Mouse (Mus musculus): Measurements from ENCODE around the gene Gm9508. TPM values are rescaled to one million over a fixed set of nuclear protein-coding genes. Genes with fewer than 3 reads are reported as not detected.

Gm9508 gene
- polyA plus RNA-seq (2017; shearing (Covaris generic)), result not detected

GRCm38 (mm10) chr10:77697133-77697532 is at the start of gene Gm9508:
Gene Gm9508 (minus strand): TSS chr10:77697233.

DNA sequence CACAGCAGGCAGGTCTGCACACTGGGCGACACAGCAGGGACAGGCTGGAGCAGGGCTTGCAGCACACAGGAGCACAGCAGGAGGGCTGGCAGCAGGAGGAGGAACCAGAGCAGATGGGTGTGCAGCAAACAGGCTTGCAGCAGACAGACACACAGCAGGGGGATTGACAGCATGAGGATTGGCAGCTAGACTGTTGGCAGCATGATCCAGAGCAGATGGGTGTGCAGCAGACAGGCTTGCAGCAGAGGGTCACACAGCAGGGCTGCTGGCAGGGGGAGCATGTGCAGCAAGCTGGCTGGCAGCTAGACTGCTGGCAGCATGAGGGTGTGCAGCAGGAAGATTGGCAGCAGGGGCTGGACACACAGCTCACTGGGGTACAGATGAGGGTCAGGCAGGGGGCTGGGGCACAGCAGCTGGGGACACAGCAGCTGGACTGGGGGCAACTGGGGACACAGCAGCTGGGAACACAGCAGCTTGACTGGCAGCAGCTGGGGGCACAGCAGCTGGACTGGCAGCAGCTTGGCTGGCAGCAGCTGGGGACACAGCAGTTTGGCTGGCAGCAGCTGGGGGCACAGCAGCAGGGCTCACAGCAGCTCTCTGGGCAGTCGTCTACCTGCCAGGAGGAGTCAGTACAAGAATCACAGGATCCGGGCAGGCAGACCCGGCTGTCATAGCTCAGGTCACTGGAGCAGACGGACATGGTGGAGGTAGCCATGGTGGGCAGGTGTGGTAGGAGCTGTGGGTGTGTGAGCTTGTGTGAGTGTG is 45.1 kb upstream of the Gm9508 start, which contains the start of gene Gm18596:
Gene Gm18596, minus strand, starts transcription at position 715 of the 765 bp plus-strand sequence.

DNA sequence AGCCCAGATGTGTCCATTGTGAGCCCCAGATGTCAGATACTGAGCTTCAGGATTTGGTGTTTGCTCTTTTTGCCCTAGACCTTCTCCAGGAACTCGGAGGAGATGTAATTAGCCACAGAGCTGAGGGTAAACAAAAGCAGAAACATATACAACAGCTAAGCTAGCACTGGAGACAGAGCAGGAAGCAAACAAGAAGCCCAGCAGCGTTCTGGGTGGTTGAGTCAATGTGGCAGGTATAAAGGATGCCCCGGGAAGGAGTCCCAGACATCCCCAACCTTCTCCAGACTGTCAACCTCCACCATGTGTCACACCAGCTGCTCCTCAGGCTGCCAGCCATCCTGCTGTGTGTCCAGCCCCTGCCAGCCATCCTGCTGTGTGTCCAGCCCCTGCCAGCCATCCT is 29.2 kb upstream of the Gm9508 start, which contains the start of gene Gm10100:
Gene Gm10100, plus strand, starts transcription at position 301 of the 400 bp plus-strand sequence.

DNA sequence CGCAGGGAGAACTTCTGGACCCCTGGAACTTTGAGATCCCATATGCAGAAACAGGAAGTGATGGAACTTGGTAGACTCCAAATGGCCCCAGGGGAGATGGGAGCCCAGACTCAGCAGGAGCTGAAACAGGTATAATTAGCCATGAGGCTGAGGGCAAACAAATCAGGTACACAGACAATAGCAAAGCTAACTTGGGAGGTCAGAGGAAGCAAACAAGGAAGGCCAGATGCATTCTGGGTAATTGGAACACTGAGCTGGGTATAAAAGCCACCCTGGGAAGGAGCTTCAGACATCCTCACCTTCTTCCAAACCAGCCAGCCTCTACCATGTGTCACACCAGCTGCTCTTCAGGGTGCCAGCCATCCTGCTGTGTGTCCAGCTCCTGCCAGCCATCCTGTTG is 23.3 kb upstream of the Gm9508 start, which contains the start of gene Krtap12-1:
Gene Krtap12-1, plus strand, starts transcription at position 301 of the 400 bp plus-strand sequence.

GRCm38 (mm10) chr10:77715507-77715906 is 18.5 kb upstream of the Gm9508 start, which contains the start of gene Gm10142:
Gene Gm10142 (plus strand): TSS chr10:77715807.

DNA sequence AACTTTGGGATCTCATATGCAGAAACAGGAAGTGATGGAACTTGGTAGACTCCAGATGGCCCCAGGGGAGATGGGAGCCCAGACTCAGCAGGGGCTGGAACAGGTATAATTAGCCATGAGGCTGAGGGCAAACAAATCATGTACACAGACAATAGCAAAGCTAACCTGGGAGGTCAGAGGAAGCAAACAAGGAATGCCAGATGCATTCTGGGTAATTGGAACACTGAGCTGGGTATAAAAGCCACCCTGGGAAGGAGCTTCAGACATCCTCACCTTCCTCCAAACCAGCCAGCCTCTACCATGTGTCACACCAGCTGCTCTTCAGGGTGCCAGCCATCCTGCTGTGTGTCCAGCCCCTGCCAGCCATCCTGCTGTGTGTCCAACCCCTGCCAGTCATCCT is 14.1 kb upstream of the Gm9508 start, which contains the start of gene Gm10024:
Gene Gm10024, plus strand, starts transcription at position 301 of the 400 bp plus-strand sequence.

GRCm38 (mm10) chr10:77706326-77706725 is 9.3 kb upstream of the Gm9508 start, which contains the start of gene Gm10272:
Gene Gm10272 (plus strand): TSS chr10:77706626.

DNA sequence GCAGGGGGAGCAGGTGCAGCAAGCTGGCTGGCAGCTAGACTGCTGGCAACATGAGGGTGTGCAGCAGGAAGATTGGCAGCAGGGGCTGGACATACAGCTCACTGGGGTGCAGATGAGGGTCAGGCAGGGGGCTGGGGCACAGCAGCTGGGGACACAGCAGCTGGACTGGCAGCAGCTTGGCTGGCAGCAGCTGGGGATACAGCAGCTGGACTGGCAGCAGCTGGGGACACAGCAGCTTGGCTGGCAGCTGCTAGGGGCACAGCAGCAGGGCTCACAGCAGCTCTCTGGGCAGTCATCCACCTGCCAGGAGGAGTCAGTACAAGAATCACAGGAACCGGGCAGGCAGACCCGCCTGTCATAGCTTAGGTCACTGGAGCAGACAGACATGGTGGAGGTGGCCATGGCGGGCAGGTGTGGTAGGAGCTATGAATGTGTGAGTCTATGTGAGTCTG is 6.7 kb downstream of the Gm9508 start, which contains the start of gene Gm19402:
Gene Gm19402, minus strand, starts transcription at position 402 of the 452 bp plus-strand sequence.

GRCm38 (mm10) chr10:77685895-77686664 is 11.0 kb downstream of the Gm9508 start, which contains the start of gene Tspear:
Gene Tspear (plus strand): TSS chr10:77686569.

Other genes starting within 250 kb of the Gm9508 start
- gene Fam207a, start 181.4 kb downstream of the Gm9508 start, polyA plus RNA-seq (2017; shearing (Covaris generic)), result 53.3 TPM
- 668 TPM for gene Itgb2, start 167.0 kb downstream of the Gm9508 start, polyA plus RNA-seq (2017; shearing (Covaris generic))
- gene Pttg1ip, start 115.5 kb downstream of the Gm9508 start, polyA plus RNA-seq (2017; shearing (Covaris generic)), result 130 TPM
- gene Sumo3, start 91.1 kb downstream of the Gm9508 start, polyA plus RNA-seq (2017; shearing (Covaris generic)), result 133 TPM
- gene Gm49325, start 91.0 kb downstream of the Gm9508 start, polyA plus RNA-seq (2017; shearing (Covaris generic)), result not detected
- gene Ube2g2, start 75.0 kb downstream of the Gm9508 start, polyA plus RNA-seq (2017; shearing (Covaris generic)), result 75.8 TPM
- gene Tspear, start 10.7 kb downstream of the Gm9508 start, polyA plus RNA-seq (2017; shearing (Covaris generic)), result 0.69 TPM
- not detected for gene Gm19402, start 6.5 kb downstream of the Gm9508 start, polyA plus RNA-seq (2017; shearing (Covaris generic))
- gene Gm10272, start 9.4 kb upstream of the Gm9508 start, polyA plus RNA-seq (2017; shearing (Covaris generic)), result not detected
- gene Gm10024, start 14.2 kb upstream of the Gm9508 start, polyA plus RNA-seq (2017; shearing (Covaris generic)), result not detected
- gene Gm10142, start 18.6 kb upstream of the Gm9508 start, polyA plus RNA-seq (2017; shearing (Covaris generic)), result not detected
- gene Krtap12-1, start 23.4 kb upstream of the Gm9508 start, polyA plus RNA-seq (2017; shearing (Covaris generic)), result not detected
- not detected for gene Gm10100, start 29.3 kb upstream of the Gm9508 start, polyA plus RNA-seq (2017; shearing (Covaris generic))
- gene Gm18596, start 45.4 kb upstream of the Gm9508 start, polyA plus RNA-seq (2017; shearing (Covaris generic)), result not detected
- not detected for gene Gm9736, start 54.1 kb upstream of the Gm9508 start, polyA plus RNA-seq (2017; shearing (Covaris generic))
- not detected for gene Gm3233, start 62.4 kb upstream of the Gm9508 start, polyA plus RNA-seq (2017; shearing (Covaris generic))
- not detected for gene Gm3238, start 74.1 kb upstream of the Gm9508 start, polyA plus RNA-seq (2017; shearing (Covaris generic))
- gene Gm7138, start 79.7 kb upstream of the Gm9508 start, polyA plus RNA-seq (2017; shearing (Covaris generic)), result not detected
- not detected for gene Gm3250, start 85.3 kb upstream of the Gm9508 start, polyA plus RNA-seq (2017; shearing (Covaris generic))
- not detected for gene Gm7137, start 91.0 kb upstream of the Gm9508 start, polyA plus RNA-seq (2017; shearing (Covaris generic))
- gene Gm9639, start 97.8 kb upstream of the Gm9508 start, polyA plus RNA-seq (2017; shearing (Covaris generic)), result not detected
- not detected for gene Gm19668, start 101.9 kb upstream of the Gm9508 start, polyA plus RNA-seq (2017; shearing (Covaris generic))
- gene Gm9507, start 114.6 kb upstream of the Gm9508 start, polyA plus RNA-seq (2017; shearing (Covaris generic)), result not detected
- gene Gm2696, start 117.4 kb upstream of the Gm9508 start, polyA plus RNA-seq (2017; shearing (Covaris generic)), result not detected
- gene Krtap10-4, start 129.9 kb upstream of the Gm9508 start, polyA plus RNA-seq (2017; shearing (Covaris generic)), result not detected
- not detected for gene Krtap10-10, start 138.7 kb upstream of the Gm9508 start, polyA plus RNA-seq (2017; shearing (Covaris generic))
- not detected for gene Gm36176, start 149.6 kb upstream of the Gm9508 start, polyA plus RNA-seq (2017; shearing (Covaris generic))
- gene Gm10318, start 155.6 kb upstream of the Gm9508 start, polyA plus RNA-seq (2017; shearing (Covaris generic)), result not detected
- gene Gm3285, start 164.7 kb upstream of the Gm9508 start, polyA plus RNA-seq (2017; shearing (Covaris generic)), result not detected
- gene Lrrc3, start 205.3 kb upstream of the Gm9508 start, polyA plus RNA-seq (2017; shearing (Covaris generic)), result not detected